Mouse (Mus musculus) cerebellum, adult 9-11 months (tissue): ENCODE measurements around the gene Cdk20.

Experiments
- DNase-seq: peaks from one replicate; pipeline ENCODE4 v3.0.0; 2022

Cdk20 gene

DNA sequence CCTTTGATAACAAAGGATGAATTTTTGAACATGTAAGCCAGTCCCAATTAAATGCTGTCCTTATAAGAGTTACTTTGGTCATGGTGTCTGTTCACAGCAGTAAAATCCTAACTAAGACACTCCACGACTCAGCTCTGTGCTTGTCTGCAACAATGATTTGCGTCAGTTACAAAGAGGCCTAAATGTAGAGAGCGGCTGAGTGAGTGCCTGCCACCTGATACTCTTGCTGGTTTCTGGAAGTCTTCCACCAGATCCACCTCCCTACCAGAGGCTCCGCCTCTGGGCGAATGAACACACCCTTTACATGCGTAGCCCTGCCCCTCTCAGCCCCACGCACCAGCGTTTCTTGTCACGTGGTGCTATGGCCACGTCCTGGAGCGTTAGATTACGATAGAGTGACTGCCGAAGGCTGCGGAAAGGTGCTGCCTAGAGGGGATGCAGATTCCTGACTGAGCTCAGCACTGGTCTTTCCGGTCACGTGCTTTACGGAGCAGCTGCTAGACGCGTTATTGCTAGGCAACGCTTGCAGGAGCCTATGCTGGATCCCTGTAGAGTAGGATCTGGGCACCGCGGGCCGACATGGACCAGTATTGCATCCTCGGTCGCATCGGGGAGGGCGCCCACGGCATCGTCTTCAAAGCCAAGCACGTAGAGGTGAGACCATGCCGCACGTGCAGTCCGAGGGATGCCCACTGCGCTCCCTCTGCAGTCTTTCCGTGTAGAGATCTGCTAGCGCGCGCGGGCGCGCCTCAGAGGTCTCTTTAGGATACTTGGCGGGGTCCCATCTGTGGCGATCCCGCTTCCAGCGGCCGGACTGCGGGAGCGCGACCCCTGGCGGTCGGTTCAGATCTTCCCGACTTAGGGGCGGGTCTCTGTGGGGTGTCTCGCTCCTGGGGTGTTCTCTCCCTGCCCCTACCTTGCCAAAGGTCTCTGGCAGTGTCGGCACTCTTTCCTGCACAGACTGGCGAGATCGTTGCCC is at the start of gene Cdk20:
Gene Cdk20, plus strand, starts transcription at position 298 of the 979 bp plus-strand sequence.
- DNase-seq, result peak; percentile 97

DNA sequence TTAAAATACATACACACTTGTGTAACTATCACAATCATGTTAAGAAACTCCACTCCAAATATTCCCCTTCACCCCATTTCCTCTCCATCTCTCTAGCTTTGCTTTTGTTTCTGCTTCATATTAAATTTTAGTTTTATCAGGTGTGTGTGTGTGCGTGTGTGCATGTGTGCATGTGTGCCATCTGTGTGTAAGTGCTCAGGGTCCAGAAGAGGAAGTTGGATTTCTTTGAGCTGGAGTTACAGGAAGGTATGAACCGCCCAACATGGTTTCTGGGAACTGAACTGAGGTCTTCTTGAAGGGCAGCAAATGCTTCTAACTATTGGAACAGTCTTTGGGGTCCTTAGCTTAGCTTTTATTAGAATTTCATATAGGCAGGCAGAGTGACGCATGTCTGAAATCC is 47.2 kb upstream of the Cdk20 start:
- DNase-seq, result no peak

DNA sequence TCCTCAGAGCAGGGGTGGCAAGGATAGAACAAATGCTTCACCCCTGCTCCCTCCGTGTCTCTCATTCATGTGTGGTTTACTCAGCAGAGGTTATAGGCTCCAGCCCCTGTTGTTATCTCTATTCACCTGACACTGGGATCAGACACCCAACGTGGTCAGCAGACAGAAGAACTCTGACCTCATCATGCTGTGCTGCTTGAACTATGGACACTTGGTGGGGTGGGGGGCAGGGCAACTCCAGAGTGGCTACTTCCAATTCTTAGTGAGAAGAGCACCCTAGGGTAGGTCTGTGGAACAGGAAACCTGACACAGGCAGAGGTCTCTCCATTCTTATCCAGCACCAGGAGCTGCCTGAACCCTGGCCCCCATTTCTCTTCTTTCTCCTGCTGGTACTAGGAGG is 46.1 kb upstream of the Cdk20 start:
- DNase-seq, result no peak

DNA sequence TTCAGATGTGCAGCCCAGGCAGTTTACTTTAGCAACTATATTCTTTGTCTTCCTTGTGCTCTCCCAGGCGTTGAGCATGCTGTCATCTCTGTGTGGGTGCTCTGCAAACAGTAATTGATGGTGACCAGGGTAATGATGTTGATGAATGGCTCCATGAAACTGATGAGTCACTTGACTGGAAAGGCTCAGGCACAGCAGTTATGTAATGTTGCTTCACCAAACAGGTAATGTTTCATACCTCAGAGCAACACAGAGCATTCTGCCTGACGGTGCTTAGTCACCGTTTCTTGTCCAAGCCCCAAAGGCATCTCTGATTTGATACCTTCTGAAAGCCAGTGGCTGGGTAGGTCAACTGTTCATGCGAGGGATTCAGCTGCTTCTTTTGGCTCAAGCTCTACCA is 43.7 kb upstream of the Cdk20 start:
- DNase-seq, result no peak

DNA sequence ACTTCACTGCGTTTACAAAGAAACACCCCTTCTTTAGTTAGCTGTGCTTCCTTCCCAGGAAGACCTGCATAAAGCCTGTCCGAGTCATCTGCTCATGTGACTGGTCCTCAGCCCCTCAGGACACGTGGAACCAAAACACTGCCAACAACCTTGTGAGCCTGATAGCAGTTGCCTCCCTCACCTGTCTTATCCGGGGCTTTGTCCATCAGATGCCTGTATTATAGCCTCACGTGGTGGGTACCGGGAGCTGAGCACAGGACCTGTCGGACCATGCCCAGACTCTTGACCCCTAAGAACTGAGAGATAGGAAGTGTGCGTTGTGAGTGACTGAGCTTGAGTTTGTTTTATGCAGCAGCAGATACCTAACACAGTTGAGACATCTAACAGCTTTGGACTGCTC is 35.1 kb upstream of the Cdk20 start:
- DNase-seq, result no peak

DNA sequence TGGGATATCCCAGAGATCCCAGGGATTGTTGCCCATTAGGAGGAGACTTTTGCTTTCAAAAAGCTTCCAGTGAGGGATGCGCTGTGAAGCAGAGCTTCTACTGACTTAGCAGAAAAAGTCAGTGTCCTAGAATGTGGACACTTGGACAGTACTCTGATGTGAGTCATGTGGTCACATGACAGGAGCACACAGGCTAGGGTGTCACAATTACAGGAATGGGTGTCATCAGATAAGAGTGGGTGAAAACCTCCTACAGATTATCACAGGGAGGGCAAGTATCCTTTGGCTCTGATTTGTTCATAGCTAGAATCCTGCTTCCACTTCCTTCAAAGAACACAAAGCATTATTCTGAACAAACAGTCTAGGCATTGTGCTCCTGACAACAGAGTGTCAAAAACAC is 34.0 kb upstream of the Cdk20 start:
- no peak for DNase-seq

DNA sequence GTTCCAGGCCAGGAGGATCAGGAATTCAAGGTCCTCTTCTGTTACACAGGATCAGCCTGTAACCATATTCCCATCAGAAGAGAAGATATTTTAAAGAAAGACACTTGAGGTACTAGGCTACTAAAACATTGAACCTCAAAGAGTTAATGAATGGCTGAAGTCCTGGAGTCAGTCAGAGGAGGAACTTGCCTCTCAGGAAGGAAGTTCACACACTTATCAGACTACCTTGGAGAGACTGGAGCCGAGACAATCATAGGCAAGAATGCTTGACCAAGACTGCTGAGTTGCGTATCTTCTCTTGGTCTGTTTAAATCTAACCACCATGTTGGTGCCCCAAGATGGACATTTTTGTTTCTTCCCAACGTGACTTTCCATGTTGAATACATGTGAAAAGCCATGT is 32.2 kb upstream of the Cdk20 start:
- no peak for DNase-seq

DNA sequence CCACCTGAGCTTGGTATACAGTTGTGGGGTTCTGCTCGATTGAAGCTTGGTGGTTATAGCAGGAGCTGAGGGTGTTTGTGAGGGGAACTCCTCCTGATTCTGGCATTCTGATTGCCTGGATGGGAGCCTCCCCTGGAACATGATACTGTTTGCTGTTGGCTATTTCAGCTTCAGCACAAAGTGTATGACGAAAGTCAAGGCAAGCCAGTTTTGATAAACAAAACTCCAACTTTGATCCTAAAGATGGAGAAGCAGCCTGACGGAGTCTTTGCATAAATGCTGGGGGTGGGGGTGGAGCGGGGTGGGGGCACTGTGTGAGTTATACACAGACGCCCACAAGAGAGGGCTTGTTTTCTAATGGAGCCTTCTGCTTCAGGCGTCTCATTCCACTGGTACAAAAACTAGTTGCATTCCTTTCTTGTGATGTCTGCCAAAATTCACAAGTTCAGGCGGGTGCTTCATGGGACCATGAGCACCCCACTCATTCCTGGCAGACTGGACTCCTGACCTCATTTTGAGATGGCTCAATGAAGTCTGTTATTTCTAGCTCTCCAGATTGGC is 31.2 kb upstream of the Cdk20 start:
- no peak for DNase-seq

DNA sequence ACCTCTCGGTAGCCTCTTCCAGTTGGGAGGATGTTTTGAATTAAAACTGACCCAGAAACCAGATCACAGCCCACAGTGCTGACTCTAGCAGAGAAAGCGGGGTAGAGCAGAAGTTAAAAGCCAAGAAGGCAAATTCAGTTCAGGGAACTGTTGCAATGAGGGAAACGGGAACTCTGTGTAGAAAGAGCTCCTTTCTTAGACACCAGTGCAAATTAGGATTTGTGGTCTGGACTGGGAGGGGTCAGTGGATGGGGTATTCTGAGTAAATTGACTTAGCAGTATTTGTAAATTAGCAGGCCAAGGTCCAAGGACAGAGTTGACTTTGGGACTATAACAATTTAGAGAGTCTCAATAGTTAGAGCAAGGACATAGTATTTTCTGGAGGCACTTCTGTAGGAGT is 30.1 kb upstream of the Cdk20 start:
- DNase-seq, result no peak

DNA sequence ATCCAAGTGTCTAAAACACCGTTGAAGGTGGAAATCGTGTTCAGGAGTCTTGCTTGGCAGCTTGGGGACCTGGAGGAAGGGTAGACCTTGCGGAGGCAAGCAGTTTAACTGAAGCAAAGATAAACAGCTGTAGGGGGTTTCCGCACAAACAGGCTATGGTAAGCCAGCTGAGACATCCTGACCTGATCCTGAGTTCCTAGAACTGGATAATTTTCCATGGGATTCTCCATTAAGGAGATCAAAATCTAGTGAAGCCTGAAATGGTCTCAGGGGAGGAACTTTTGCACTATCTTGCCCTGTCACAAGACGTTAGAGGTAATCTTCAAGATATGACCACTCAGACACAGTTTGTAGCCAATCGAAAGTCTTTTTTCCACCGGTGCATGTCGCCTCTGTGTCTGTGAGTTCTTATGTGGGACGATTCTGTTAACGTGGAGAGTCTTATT is 29.6 kb upstream of the Cdk20 start:
- no peak for DNase-seq

DNA sequence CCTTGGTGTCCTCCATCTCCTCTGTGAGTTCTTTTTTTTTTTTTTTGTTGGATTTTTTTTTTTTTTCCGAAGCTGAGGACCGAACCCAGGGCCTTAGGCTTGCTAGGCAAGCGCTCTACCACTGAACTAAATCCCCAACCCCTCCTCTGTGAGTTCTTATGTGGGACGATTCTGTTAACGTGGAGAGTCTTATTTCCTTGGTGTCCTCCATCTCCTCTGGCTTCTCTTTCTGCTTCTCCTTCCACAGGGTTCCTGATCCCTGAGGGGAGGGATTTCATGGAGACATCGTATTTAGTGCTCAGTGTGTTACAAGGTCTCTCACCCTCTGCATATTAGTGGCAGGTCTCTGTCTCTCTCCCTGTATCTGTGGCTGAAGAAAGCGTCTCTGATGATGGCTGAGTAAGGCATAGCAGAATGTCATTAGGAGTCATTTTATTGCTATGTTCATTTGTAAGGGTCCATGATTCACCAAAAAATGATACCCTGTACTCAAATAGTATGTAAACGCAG is 29.1 kb upstream of the Cdk20 start:
- no peak for DNase-seq

DNA sequence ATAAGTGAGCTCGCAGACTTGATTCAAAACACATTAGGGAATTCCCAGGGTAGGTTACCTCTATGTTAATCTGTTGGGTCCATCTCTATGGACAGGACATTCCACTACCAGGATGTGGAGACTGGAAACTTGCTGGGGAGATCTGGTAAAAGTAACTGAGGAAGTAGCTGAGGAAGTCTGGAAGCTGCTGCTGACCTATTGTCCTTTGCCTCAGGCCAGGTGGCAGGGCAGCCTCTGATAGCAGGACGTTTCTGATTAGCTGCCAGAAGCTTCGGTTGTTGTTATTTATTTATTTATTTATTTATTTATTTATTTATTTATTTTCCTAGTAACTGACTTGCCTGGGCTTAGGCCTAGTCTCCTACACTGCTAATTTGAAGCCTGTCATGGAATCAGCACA is 28.6 kb upstream of the Cdk20 start:
- no peak for DNase-seq

DNA sequence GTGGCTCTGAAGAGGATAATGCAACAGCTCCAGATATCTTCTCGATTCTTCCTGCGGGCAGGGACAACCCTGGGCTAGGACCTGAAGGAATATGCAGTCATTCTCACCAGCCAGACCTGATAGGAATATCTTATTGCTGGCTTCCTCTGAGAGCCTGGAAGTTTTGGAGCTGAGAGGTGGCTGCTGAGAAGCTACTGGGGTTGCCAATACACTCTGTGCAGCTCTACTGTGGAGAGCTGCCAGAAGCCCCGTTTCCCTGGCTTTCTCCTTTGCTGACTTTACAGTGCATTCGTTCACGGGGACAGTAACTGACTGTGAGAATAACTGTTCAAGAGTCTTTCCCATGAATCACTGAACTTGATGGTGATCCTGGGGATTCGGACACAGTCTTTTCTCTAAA is 26.6 kb upstream of the Cdk20 start:
- peak; percentile 5 for DNase-seq

DNA sequence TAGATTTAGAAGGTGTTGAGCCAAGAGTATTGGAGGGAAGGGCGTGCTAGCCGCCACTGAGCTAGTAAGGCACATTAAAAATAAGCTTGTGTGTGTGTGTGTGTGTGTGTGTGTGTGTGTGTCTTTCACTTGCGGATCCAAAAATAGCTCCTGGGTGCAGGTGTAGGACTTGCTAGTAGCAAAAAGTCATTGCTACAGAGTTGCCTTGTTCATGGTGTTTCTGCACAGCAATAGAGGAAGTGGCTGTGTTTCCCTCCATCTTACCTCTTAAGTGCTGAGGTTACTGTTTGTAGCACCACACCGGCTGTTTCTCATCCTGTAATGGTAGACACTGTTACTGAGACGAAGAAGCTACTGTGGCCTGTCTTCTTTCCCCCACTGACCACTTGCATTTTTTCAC is 24.1 kb upstream of the Cdk20 start:
- no peak for DNase-seq

DNA sequence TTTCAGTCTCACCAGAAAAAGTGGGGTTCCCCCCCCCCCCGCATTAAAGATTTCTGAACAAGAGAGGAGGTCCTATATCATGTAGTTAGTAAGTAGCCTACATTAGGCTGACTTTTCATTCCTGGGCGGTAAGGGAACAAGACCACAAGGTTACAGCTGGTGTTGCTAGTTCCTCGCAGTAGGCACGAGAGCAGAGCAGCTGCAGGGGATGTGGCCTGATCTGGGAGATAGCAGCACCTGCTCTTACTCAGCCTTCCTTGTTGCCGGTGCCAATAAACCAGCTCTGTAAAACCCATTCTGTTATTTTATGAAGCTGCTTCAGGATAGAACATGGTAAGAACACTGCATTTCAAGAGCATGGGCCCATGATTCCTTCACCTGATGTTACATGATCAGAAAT is 21.5 kb upstream of the Cdk20 start:
- DNase-seq, result no peak

DNA sequence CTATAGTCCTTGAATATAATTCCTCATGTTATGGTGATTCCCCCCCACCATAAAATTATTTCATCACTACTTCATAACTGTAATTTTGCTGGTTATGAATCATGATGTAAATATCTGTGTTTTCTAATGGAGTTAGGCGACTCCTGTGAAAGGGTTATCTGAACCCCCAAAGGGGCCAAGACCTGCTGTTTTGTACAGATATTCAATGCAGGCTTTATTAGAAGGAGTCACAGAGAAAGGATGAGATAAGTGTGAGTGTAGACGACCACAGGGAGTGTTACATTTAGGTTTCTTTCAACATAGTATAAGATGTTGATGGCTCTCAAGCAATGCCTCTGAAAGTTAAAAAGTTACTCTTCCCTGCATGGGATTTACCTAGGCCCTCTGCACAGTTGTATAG is 20.8 kb upstream of the Cdk20 start:
- no peak for DNase-seq

DNA sequence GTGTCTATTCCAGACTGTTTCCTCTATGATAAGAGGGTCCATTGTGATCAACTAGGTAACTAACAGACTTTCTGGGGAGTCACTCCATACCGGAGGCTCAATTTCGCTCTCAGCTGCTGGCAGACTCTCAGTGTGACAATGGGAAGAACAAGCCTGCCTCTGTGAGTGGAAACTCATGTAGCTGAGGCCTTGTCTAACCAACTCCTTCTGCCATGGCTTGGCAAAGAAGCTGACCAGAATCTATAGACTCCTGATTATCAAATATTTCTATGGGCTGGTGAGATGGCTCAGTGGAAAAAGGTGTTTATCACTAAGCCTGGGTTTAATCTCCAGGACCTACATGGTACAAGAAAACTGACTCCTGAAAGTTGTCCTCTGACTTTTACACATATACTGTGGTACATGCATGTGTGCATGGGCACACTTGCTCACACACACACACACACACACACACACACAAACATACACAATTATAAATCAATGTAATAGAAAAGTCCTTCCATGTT is 19.3 kb upstream of the Cdk20 start:
- no peak for DNase-seq

DNA sequence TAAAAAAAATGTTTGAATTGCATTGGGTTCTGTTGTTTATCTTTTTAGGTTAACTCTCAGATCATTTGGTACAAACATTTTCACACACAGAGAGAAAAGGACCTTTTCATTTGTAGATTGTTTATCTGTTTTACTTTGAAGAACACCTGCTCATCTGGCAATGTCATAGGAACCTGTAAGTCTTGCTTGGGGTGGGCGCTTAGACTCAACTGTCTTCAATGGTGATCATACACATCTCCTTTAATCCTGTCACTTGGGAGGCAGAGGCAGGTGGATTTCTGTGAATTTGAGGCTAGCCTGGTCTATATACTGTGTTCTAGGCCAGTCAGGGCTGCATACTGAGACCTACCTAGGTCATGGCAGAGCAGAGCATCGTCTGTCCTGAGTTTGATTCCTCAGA is 16.5 kb upstream of the Cdk20 start:
- no peak for DNase-seq

DNA sequence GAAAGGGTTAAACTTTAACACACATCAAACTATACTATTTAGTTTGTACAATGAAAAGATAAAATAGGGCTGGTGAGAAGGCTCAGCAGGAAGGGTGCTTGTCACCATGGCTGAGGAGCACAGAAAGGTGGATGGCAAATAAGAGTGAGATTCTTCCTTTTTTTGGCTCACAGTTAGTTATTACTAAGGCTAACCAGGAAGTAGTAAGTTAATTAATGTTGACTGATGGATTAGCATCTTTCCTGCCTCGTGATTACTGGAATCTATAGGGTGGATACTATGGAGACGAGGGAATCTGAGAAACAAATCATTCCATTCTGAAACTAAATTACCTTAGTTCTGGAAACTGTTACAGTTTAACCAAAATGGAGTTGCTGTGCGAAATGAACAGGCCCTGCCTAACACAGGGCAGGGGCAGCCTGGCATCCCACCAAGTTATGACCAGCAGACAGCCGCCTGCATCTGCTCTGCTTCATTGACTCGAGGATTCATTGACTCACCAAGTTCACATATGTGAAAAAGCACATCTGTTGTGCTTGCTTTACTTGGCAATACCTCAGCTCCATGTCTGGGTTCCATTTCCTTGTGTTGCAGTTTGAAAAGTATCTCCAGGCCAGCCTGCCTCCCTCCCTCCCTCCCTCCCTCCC is 15.0 kb upstream of the Cdk20 start:
- no peak for DNase-seq

DNA sequence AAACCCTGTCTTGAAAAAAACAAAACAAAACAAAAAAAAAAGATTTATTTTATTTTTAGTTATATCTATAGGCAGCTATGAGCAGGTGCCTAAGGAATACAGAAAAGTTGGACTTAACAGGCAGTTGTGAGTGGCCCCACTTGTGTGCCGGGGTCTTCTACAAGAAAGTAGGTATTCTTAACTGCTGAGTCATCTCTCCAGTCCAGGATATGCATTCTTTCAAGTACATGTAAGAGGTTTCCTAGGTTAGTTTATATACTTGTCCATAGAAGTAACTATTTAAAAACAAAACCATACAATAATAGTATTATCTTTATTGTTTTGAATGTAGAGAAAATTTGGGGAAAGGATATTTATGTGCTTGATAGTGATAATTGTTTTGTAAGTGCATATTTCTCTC is 11.3 kb upstream of the Cdk20 start:
- DNase-seq, result no peak

DNA sequence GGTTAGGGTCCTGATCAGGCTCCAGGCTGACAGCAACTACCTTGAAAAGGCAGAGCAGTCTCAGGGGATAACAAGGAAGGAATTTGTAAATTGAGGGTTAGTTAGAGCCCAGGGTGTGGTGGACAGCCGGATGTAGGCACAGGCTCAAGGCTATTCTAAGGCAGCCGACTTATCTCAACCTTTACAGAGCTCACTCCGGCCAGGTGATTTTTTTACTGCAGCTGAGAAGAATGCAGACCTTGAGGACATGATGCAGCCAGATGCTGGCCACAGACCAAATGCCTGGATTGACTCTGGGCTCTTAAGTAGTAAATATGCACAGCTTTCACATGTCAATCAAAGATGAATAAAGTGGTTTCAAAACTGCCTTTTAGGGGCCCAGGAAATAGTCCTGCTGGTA is 10.7 kb upstream of the Cdk20 start:
- no peak for DNase-seq

DNA sequence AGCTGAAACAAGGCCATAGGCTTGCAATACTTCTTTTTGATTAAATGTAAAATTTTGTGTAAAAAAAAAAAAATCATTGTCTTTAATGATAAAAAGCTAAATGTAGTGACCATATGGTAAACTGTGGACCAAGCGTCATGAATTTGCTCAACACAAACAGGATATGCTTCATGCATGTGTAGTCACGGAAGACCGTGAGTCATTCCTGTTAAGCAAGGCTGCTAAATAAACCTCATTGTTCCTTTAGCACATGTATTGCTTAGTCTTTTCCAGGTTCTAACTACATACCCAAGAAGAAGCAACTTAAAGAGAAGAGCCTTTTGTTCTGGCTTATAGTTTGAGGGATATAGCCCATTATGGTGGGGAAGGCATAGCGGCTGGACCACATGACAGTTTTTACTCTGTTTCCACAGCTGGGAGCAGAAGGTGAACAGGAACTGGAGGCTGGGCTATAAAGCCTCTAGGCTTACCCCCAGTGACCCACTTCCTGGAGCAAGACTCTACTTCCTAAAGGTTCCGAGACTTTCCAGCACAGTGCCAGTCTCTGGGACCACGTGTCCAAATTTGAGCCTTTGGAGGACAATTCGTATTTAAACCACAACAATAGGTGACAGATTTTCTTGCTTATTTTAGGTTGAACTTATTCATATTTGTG is 10.0 kb upstream of the Cdk20 start:
- no peak for DNase-seq

DNA sequence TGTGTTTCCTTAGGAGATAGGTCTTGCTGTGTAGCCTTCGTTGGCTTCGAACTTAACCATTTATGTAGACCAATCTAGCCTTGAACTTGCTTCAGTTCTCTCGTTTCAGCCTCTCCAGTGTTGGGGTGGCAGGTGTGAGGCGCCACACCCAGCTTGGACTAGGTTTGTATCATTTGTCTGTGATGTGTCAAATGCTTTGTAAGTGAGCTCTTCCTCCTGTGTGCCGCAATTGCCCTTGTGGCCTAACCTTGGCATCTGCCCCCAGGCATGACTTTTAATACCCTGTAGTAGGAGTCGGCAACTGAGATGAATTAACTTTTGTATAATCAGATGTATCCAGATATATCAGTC is 9.5 kb upstream of the Cdk20 start:
- no peak for DNase-seq
